Mouse (Mus musculus): ENCODE data around the gene Cisd3.
"Not testable (repeated sequence)": the region's sequence is repeated elsewhere in the genome, so short reads cannot be mapped to it uniquely, and the experiment has no call there.

The Cisd3 gene

DNA sequence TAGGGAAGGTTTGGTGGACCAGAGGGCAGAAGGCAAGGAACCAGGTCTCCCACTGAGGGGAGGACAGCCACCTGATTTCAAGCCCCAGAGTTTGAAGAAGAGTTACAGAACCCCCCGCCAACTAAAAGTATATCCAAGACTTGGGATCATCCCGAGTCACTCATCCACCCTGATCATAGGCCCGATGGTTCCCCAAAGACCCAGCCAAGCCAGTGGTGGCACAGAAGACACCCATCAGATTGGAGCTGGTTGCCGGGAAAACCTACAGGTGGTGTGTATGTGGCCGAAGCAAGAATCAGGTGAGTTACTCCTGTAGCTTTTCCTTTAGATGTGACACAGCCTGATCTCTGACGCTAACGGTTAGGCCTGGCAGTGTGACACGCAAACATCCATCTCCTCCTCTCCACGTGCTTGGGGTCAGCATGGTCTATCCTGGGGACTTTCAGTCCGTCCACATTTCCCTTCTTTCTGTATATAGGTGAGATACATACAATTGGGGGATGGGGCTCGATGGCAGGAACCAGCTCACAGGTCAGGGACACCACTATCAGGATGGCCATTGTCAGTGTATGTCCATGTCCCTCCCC lies 789 bp downstream of the Cisd3 start:
- DNase-seq (ENCODE audit: low spot score in 2 of 2), result no peak

DNA sequence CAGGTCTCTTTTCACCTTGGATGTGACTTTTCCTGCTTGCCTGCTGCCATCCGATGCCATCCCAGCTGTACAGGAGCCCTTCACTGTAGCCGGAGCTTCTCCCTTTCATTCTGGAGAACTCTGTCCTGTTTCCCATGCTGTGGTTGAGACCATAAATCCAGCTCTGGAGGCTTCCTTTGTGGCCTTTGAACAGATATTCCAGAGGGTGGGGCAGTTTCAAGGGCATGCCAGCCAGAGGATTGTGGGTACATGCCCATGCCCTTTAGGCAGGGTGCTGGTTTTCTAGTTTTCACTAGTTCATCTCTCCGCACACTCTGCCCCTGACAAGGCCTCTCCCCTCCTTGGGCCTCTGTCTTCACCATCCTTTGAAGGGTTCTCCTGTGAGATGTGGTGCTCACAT lies 1.4 kb downstream of the Cisd3 start:
- no peak for DNase-seq (ENCODE audit: low spot score in 2 of 2)

- DNase-seq (ENCODE audit: low spot score in 2 of 2), result peak in 1 of 2 experiments; percentile 54
Measured at GRCm38 (mm10) chr11:97689861-97690260, 4.2 kb downstream of the Cisd3 start.

GRCm38 (mm10) chr11:97694435-97694834 lies 8.8 kb downstream of the Cisd3 start:
- DNase-seq (ENCODE audit: low spot score in 2 of 2), result no peak

GRCm38 (mm10) chr11:97694921-97695711 lies 9.5 kb downstream of the Cisd3 start:
- peak in 1 of 2 experiments; percentile 64 for DNase-seq (ENCODE audit: low spot score in 2 of 2)

- no peak for DNase-seq (ENCODE audit: low spot score in 2 of 2)
Measured at GRCm38 (mm10) chr11:97695712-97696401, 10.2 kb downstream of the Cisd3 start.

DNA sequence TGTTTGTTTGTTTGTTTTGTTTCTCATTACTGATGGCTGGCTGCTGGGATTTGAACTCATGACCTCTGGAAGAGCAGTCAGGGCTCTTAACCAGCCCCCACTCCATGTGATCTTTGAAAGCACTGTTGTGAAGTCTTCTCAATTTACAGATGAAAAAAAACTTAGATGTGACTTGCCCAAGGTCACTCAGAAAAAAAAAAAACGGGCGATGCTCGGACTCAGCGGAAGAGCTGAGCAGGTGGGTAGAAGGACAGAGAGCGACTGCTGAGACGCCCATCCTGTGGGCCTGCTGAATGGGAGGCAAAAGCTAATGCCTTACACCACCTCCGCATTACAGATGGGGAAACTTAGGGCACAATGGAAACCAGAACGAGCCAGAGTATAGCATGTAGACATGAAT lies 11.0 kb downstream of the Cisd3 start:
- DNase-seq (ENCODE audit: low spot score in 2 of 2), result no peak

- no peak for DNase-seq (ENCODE audit: low spot score in 2 of 2)
Measured at GRCm38 (mm10) chr11:97697199-97697890, 11.7 kb downstream of the Cisd3 start.

GRCm38 (mm10) chr11:97697891-97698529 lies 12.4 kb downstream of the Cisd3 start:
- no peak for DNase-seq (ENCODE audit: low spot score in 2 of 2)

DNA sequence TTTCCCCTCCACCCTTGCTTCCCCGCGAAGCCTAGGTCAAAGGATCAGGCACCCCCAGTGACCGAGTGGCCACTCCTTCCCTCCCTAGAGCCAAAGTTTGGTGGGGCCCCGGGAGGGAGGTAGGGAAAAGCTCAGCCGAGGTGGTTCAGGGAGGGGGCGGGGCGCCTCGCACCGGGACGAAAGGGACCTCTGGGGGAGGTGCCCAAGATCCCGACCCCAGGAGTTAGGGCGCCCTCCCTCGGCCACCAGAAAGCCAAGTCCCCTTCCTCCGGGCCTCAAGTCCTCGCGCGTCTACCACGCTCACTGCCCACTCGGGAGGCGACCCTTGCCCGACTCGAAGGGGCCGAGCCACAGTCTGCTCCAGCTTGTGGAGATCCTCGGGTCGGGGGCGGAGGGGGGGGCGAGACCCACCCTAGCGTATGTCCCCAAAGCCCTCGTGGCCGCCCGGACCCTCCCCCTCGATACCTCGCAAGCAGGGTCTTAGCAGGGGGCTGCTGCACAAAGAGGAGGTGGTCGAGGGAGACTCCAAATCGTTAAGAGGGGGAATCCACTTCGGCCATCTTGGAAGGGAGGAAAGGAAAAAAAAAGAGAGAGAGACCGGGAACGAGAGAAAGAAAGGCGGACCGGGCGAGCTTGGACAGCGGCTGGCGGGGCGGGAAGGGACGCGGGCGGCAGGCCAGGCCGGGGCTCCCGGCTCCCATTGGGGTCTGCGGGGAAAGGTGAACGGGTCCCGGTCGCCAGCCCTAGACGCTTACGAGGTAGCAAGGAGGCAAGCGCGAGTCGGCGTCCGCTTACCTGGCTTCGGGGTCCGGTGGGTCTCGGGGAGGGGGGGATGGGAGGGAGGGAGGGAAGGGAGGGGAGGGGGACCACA lies 13.3 kb downstream of the Cisd3 start:
- DNase-seq (ENCODE audit: low spot score in 2 of 2), result no peak

DNA sequence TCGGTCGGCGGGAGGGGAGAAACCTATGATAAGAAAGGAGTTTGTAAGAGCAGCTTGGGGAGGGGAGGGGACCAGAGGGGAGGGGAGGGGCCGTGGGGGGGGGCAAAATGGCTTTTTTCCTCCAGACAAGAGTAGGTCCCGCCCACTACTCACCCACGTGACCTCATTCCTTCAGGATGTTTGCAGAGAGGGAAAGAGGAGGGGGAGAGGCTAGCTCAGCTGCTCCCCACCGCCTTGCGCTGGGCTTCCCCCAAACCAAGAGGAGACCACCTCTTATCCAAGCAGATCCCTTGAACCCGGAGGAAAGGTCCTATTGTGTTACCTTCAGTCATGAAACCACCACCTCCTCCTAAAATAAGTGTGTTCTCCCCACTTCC lies 14.0 kb downstream of the Cisd3 start:
- DNase-seq (ENCODE audit: low spot score in 2 of 2), result peak; percentile 83 to 85

GRCm38 (mm10) chr11:97700003-97700745 lies 14.5 kb downstream of the Cisd3 start, which contains the start of gene Pcgf2:
TSS of gene Pcgf2 (minus strand) at chr11:97700497.
- DNase-seq (ENCODE audit: low spot score in 2 of 2), result peak; percentile 69 to 76

- no peak for DNase-seq (ENCODE audit: low spot score in 2 of 2)
Measured at GRCm38 (mm10) chr11:97700746-97701580, 15.3 kb downstream of the Cisd3 start.

- DNase-seq (ENCODE audit: low spot score in 2 of 2), result no peak
Measured at GRCm38 (mm10) chr11:97701581-97702392, 16.2 kb downstream of the Cisd3 start.

- peak; percentile 91 to 95 for DNase-seq (ENCODE audit: low spot score in 2 of 2)
Measured at GRCm38 (mm10) chr11:97702393-97702745, 16.7 kb downstream of the Cisd3 start.

GRCm38 (mm10) chr11:97703039-97703826 lies 17.6 kb downstream of the Cisd3 start, which contains the start of gene Psmb3:
TSS of gene Psmb3 (plus strand) at chr11:97703399.
- peak; percentile 100 for DNase-seq (ENCODE audit: low spot score in 2 of 2)

GRCm38 (mm10) chr11:97710067-97710466 lies 24.4 kb downstream of the Cisd3 start:
- DNase-seq (ENCODE audit: low spot score in 2 of 2), result not testable (repeated sequence)
